Mouse (Mus musculus): ENCODE measurements around the gene 1700011L22Rik. TPM values are rescaled to one million over a fixed set of nuclear protein-coding genes. Genes with fewer than 3 reads are reported as not detected.

The 1700011L22Rik gene
- polyA plus RNA-seq, 1 experiment from 2014 or later, result not detected

DNA sequence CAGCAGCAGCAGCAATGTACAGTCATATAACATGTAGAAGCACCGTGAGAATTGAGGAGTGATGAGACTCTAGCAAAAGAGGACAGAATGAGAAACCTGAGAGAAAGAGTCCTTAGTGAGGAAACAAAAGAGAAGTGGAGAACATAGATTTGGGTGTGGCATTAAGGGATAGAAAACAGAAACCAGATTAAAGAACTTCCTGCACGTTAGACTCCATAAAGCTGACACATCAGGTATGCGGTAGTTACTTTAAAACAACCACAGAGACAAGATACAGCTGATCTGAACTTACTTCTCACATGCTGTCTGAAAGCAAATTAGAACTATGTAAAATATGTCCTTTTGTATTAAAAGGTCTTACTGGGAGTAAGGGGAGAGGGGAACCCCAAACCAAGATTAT is 38.1 kb upstream of the 1700011L22Rik start:
- Histone ChIP-seq H3K27ac (ENCODE audit: low read length) (no peak overlapping the region), H3K27me3 (ENCODE audit: control insufficient read depth, insufficient read depth, low read depth, low read length) (no peaks in the 10 kb centered on the region), H3K4me3 (ENCODE audit: low read length) (no peak overlapping the region), H3K9me3 (ENCODE audit: control insufficient read depth, low read length) (no peaks in the 10 kb centered on the region), H3K9ac (ENCODE audit: low read length) (no peak overlapping the region), H3K36me3 (ENCODE audit: control insufficient read depth, insufficient read depth, low read length) (no peaks in the 10 kb centered on the region), H3K4me2 (ENCODE audit: low read depth, low read length) (no peak overlapping the region), H3K4me1 (replicated peaks; ENCODE audit: control insufficient read depth, insufficient read depth, low read length) (0 out of 2 replicates have a peak, but pooled peaks cover 2% of the 10 kb centered on the region)
- 86% methylated on average over 3 of the region's 3 CpGs for WGBS
- no peak for ATAC-seq (ENCODE audit: low read depth)

DNA sequence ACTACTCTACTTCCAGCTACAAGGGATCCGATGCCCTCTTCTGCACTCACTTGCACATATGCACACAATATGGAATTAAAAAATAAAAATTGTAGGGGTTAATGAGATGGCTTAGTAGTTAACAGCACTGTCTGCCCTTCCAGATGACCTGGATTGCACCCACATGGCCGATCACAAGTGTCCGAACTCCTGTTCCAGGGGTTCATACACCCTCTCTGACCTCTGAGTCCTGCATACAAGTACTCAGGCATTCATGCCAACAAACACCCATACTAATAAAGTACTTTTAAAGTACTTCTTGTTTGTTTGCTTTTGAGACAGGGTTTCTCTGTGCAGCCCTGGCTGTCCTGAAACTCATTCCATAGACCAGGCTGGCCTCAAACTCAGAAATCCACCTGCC is 36.3 kb upstream of the 1700011L22Rik start:
- Histone ChIP-seq H3K27ac (ENCODE audit: low read length) (no peak overlapping the region), H3K36me3 (ENCODE audit: control insufficient read depth, insufficient read depth, low read length) (no peaks in the 10 kb centered on the region), H3K9ac (ENCODE audit: low read length) (no peak overlapping the region), H3K4me1 (replicated peaks; ENCODE audit: control insufficient read depth, insufficient read depth, low read length) (0 out of 2 replicates have a peak, but pooled peaks cover 1% of the 10 kb centered on the region), H3K9me3 (ENCODE audit: control insufficient read depth, low read length) (no peaks in the 10 kb centered on the region), H3K4me3 (ENCODE audit: low read length) (no peak overlapping the region), H3K27me3 (ENCODE audit: control insufficient read depth, insufficient read depth, low read depth, low read length) (no peaks in the 10 kb centered on the region), H3K4me2 (ENCODE audit: low read depth, low read length) (no peak overlapping the region)
- 97% methylated on average over 3 of the region's 3 CpGs for WGBS
- ATAC-seq (ENCODE audit: low read depth), result no peak

DNA sequence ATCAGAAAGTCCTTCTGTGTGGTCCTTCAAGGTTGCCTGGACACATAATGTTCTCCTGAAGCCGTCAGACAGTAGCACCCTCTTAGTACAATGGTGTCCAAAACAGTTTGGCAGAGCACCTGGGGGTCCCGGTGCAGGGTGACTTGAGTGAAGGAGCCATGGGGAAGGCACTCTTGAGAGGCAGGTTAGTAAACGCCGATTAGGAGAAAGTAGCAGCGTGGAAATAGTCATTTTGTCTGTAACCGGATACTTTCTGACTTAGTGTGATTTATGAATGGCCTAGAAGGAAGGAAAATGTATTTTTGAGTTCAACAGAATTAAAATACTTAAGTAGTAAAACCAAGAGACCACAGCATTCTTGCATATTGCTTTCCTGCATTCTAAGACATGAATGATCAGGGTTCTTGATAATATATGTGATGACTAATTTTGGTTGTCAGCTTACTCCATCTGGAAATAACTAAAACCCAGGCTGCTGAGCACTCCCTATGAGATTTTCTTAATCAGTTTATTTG is 33.1 kb upstream of the 1700011L22Rik start:
- no peaks in the 10 kb centered on the region for H3K27me3 ChIP-seq (ENCODE audit: control insufficient read depth, insufficient read depth, low read depth, low read length)
- H3K4me1 ChIP-seq (replicated peaks; ENCODE audit: control insufficient read depth, insufficient read depth, low read length), result peaks cover 2% of the 10 kb centered on the region; the same call in 1 of the 2 replicates
- no peaks in the 10 kb centered on the region for H3K9me3 ChIP-seq (ENCODE audit: control insufficient read depth, low read length)
- no peak overlapping the region for H3K4me3 ChIP-seq (ENCODE audit: low read length)
- H3K36me3 ChIP-seq (ENCODE audit: control insufficient read depth, insufficient read depth, low read length), result no peaks in the 10 kb centered on the region
- H3K9ac ChIP-seq (ENCODE audit: low read length), result no peak overlapping the region
- WGBS, result 61% methylated on average over 6 of the region's 6 CpGs
- ATAC-seq (ENCODE audit: low read depth), result no peak
- no peak overlapping the region for H3K4me2 ChIP-seq (ENCODE audit: low read depth, low read length)
- H3K27ac ChIP-seq (ENCODE audit: low read length), result no peak overlapping the region

DNA sequence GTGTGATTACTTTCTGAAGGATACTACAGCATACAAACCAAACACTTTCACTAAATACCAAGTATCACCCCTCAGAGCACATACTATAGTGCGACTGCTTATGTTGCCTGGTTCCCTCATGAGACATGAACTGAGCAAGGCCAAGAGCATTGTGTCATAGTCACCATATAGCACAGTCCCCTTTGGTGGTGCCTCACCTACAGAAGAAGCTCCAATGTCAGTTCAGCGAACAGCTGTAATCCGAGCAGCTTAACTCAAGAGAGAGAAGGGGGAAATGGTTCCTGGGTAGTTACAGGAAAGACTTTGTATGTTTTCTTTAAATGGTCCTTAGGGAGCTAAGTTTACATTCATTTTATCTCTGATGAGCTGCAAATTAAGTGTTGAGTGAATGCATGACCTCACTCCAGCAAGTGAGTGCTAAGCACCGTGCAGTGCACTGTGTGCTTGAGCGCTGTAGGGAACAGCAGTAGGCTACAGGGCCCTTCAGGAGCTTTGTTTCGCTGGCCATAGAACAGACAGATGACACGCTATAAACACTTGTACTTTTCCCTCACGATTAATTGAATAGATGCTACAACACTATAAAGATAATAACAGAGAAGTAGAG is 29.0 kb upstream of the 1700011L22Rik start:
- no peak overlapping the region for H3K4me3 ChIP-seq (ENCODE audit: low read length)
- no peaks in the 10 kb centered on the region for H3K27me3 ChIP-seq (ENCODE audit: control insufficient read depth, insufficient read depth, low read depth, low read length)
- no peaks in the 10 kb centered on the region for H3K9me3 ChIP-seq (ENCODE audit: control insufficient read depth, low read length)
- H3K4me2 ChIP-seq (ENCODE audit: low read depth, low read length), result no peak overlapping the region
- peaks cover 2% of the 10 kb centered on the region; the same call in 1 of the 2 replicates for H3K4me1 ChIP-seq (replicated peaks; ENCODE audit: control insufficient read depth, insufficient read depth, low read length)
- 31% methylated on average over 8 of the region's 8 CpGs for WGBS
- peaks cover 2% of the 10 kb centered on the region; the same call in 1 of the 2 replicates for H3K36me3 ChIP-seq (ENCODE audit: control insufficient read depth, insufficient read depth, low read length)
- peak; percentile 96 for ATAC-seq (ENCODE audit: low read depth)
- no peak overlapping the region for H3K27ac ChIP-seq (ENCODE audit: low read length)
- no peak overlapping the region for H3K9ac ChIP-seq (ENCODE audit: low read length)

DNA sequence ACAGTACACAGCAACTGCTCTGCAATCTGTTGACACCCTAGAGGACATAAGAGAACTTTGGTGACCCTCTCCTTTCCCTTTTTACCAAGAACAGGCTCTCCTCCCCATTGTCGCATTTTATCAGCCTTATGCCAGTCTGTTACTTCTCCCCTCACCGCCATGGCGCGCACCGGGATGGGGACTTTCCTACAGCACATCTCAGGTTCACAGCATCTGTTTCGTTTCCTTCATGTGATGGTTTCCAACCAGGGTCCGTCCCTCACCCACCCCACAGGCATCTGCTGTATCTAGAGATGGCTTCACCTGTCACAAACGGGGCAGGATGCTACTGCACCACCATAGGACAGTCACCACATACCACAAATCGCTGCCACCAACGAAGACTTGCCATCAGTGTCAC is 26.6 kb upstream of the 1700011L22Rik start:
- H3K4me2 ChIP-seq (ENCODE audit: low read depth, low read length), result no peak overlapping the region
- H3K9ac ChIP-seq (ENCODE audit: low read length), result no peak overlapping the region
- H3K36me3 ChIP-seq (ENCODE audit: control insufficient read depth, insufficient read depth, low read length), result peaks cover 4% of the 10 kb centered on the region; the same call in 1 of the 2 replicates
- peaks cover 2% of the 10 kb centered on the region; the same call in 1 of the 2 replicates for H3K4me1 ChIP-seq (replicated peaks; ENCODE audit: control insufficient read depth, insufficient read depth, low read length)
- no peak overlapping the region for H3K27ac ChIP-seq (ENCODE audit: low read length)
- ATAC-seq (ENCODE audit: low read depth), result no peak
- no peak overlapping the region for H3K4me3 ChIP-seq (ENCODE audit: low read length)
- no peaks in the 10 kb centered on the region for H3K27me3 ChIP-seq (ENCODE audit: control insufficient read depth, insufficient read depth, low read depth, low read length)
- no peaks in the 10 kb centered on the region for H3K9me3 ChIP-seq (ENCODE audit: control insufficient read depth, low read length)
- WGBS, result 94% methylated on average over 10 of the region's 10 CpGs

DNA sequence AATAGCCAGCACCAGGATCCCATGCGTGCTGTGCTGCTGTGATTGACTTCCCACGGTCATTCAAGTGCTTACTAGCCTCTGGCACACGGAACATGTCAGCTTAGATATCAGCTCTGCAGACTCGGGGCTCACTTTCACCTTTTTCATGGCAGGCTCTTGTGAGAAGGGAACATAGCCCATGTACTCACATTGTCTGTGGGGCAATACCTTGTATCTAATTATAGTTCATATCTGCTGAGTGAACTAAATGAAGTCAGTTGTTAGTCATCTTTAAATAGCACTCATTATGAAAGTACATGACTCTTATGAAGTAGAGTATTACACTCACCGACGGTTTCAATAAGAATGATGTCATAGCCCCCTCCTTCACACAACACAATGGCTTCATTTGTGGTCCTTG is 25.4 kb upstream of the 1700011L22Rik start:
- Histone ChIP-seq H3K9ac (ENCODE audit: low read length) (no peak overlapping the region), H3K4me2 (ENCODE audit: low read depth, low read length) (no peak overlapping the region), H3K4me1 (replicated peaks; ENCODE audit: control insufficient read depth, insufficient read depth, low read length) (peaks cover 2% of the 10 kb centered on the region; the same call in 1 of the 2 replicates), H3K4me3 (ENCODE audit: low read length) (no peak overlapping the region), H3K27me3 (ENCODE audit: control insufficient read depth, insufficient read depth, low read depth, low read length) (no peaks in the 10 kb centered on the region), H3K36me3 (ENCODE audit: control insufficient read depth, insufficient read depth, low read length) (peaks cover 4% of the 10 kb centered on the region; the same call in 1 of the 2 replicates), H3K27ac (ENCODE audit: low read length) (no peak overlapping the region), H3K9me3 (ENCODE audit: control insufficient read depth, low read length) (no peaks in the 10 kb centered on the region)
- WGBS, result 66% methylated on average over 6 of the region's 6 CpGs
- no peak for ATAC-seq (ENCODE audit: low read depth)

DNA sequence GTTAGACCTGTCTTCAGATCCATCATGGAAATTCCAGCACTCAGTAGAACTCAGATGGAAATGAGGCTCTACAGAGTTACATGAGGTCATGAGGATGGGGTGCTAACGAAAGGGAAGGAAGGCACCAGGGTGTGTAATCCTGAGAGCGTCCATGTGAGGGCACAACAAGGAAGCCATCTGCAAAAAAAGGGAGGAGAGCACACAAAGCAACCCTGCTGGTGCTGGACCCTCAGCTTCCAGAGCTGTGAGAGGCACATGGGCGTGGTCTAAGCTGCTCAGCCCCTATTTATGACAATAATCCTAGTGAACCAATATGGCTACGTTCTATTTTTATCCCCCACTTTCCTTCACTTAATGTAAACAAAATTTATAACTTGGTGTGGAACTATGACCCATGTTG is 24.3 kb upstream of the 1700011L22Rik start:
- peaks cover 2% of the 10 kb centered on the region; the same call in 1 of the 2 replicates for H3K4me1 ChIP-seq (replicated peaks; ENCODE audit: control insufficient read depth, insufficient read depth, low read length)
- no peak overlapping the region for H3K4me3 ChIP-seq (ENCODE audit: low read length)
- H3K9ac ChIP-seq (ENCODE audit: low read length), result no peak overlapping the region
- H3K36me3 ChIP-seq (ENCODE audit: control insufficient read depth, insufficient read depth, low read length), result peaks cover 4% of the 10 kb centered on the region; the same call in 1 of the 2 replicates
- WGBS, result 84% methylated on average over 4 of the region's 4 CpGs
- no peak overlapping the region for H3K4me2 ChIP-seq (ENCODE audit: low read depth, low read length)
- H3K27ac ChIP-seq (ENCODE audit: low read length), result no peak overlapping the region
- H3K9me3 ChIP-seq (ENCODE audit: control insufficient read depth, low read length), result no peaks in the 10 kb centered on the region
- H3K27me3 ChIP-seq (ENCODE audit: control insufficient read depth, insufficient read depth, low read depth, low read length), result no peaks in the 10 kb centered on the region
- no peak for ATAC-seq (ENCODE audit: low read depth)

DNA sequence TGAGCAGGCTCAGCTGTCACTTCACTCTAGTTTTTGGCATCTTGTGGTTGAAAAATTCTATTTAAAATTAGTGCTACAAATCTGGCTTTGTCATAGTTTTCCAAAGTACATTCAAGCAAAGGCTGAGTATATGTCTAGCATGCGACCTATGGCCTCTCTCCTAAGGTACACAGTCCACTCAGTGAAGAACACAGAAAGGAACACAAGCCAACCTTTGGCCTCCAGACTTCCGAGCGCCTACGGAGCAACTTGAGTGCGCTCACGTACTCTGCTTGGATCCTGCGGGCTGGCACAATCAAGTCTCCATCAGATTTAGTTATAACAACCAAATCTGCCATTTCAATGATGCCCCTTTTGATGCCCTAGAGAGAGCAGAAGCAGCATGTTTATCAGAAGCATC is 20.6 kb upstream of the 1700011L22Rik start:
- H3K27me3 ChIP-seq (ENCODE audit: control insufficient read depth, insufficient read depth, low read depth, low read length), result no peaks in the 10 kb centered on the region
- no peak overlapping the region for H3K27ac ChIP-seq (ENCODE audit: low read length)
- H3K4me2 ChIP-seq (ENCODE audit: low read depth, low read length), result no peak overlapping the region
- H3K4me1 ChIP-seq (replicated peaks; ENCODE audit: control insufficient read depth, insufficient read depth, low read length), result no peaks in the 10 kb centered on the region
- WGBS, result 90% methylated on average over 7 of the region's 7 CpGs
- ATAC-seq (ENCODE audit: low read depth), result no peak
- no peaks in the 10 kb centered on the region for H3K9me3 ChIP-seq (ENCODE audit: control insufficient read depth, low read length)
- peaks cover 4% of the 10 kb centered on the region; the same call in 1 of the 2 replicates for H3K36me3 ChIP-seq (ENCODE audit: control insufficient read depth, insufficient read depth, low read length)
- no peak overlapping the region for H3K4me3 ChIP-seq (ENCODE audit: low read length)
- no peak overlapping the region for H3K9ac ChIP-seq (ENCODE audit: low read length)

DNA sequence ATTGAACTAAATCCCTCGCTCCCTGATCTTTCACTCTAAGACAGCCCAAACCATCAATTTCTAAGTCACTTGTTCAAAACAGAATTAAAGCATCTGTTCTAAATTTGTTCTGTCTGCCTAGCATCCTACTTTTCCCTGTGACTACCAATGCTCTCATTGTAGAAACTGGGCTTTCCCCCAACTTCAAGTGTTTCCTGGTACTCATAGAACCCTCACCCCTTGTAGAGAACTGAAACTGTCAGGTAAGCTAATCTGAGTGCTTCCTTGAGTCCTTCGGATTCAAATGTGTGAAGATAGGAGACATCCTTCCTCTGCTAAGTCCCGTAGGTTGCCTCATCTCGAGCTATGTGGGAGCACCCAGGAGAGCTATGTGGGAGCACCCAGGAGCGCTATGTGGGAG is 13.6 kb upstream of the 1700011L22Rik start:
- ATAC-seq (ENCODE audit: low read depth), result no peak
- Histone ChIP-seq H3K27ac (ENCODE audit: low read length) (no peak overlapping the region), H3K4me2 (ENCODE audit: low read depth, low read length) (no peak overlapping the region), H3K9ac (ENCODE audit: low read length) (no peak overlapping the region), H3K27me3 (ENCODE audit: control insufficient read depth, insufficient read depth, low read depth, low read length) (no peaks in the 10 kb centered on the region), H3K4me3 (ENCODE audit: low read length) (no peak overlapping the region), H3K36me3 (ENCODE audit: control insufficient read depth, insufficient read depth, low read length) (no peaks in the 10 kb centered on the region), H3K9me3 (ENCODE audit: control insufficient read depth, low read length) (peaks cover 4% of the 10 kb centered on the region; the same call in 1 of the 2 replicates), H3K4me1 (replicated peaks; ENCODE audit: control insufficient read depth, insufficient read depth, low read length) (no peaks in the 10 kb centered on the region)
- 78% methylated on average over 5 of the region's 5 CpGs for WGBS

Data from lung, embryonic 16.5 days (tissue).